Comparison of ENCODE assay signal across 21 mouse cellular contexts in the genomic region with DNA sequence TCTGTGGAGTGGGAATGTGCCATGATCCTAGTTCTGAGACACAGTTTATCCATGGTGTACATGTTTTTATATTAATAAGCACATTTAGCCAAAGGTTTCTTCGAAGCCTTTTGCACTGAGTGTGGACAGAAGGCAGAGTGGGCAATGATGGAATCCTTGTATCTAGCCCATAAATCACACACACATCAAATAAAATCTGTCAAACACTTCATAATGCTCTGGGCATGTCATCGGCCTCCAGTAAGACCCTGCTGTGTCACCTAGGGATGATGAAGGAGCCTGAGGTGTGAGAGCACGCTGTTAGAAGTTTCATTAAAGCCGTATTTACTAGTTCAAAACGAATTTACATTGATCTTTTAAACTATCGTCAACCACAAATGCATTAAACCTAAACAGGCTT.
DNase-seq lines count a peak whose midpoint lies in the region; ATAC-seq lines count a peak whose summit lies in the region.
"Had no signal": no experiment of that assay in that cellular context is flagged by ENCODE, and none has a peak within 500 bp of the region (broad histone marks: within the 10 kb centered on the region; RNA-seq: fewer than 3 reads in every experiment).

No protein-coding gene starts in this region.

- DNase-seq in embryonic facial prominence, embryonic 10.5 days (ENCODE audit: low spot score): no peak
- DNase-seq in kidney, adult 18-20 months: no peak
- peak; percentile 93 for DNase-seq in hindlimb bud, embryonic 11.5 days (ENCODE audit: extremely low spot score, low read depth, low spot score)
- peak; percentile 49 for DNase-seq in mesoderm, embryonic 11.5 days (ENCODE audit: low read depth, low spot score)
- DNase-seq in heart, postnatal 4 days: no peak
- DNase-seq: adrenal gland, postnatal 36 days; cerebellum, adult 11-12 months; cerebellum, postnatal 10 days; forebrain, postnatal 0 days; gastrocnemius, postnatal 36 days; heart, adult 2 months; heart, postnatal 14 days; kidney, adult 11 months; kidney, postnatal 36 days; lung, adult 18-20 months had no signal

- H3K9me3 ChIP-seq in embryonic facial prominence, embryonic 12.5 days: no peaks in the 10 kb centered on the region
- H3K9me3 ChIP-seq in embryonic facial prominence, embryonic 10.5 days: no peaks in the 10 kb centered on the region
- no peaks in the 10 kb centered on the region for H3K9me3 ChIP-seq in kidney, embryonic 16.5 days (ENCODE audit: low read length)
- H3K9me3 ChIP-seq: heart, embryonic 13.5 days; liver, embryonic 12.5 days had no signal

- H3K27me3 ChIP-seq in embryonic facial prominence, embryonic 12.5 days: peaks cover 8% of the 10 kb centered on the region; the same call in 1 of the 2 replicates
- peaks cover 17% of the 10 kb centered on the region for H3K27me3 ChIP-seq in embryonic facial prominence, embryonic 10.5 days (replicated peaks; ENCODE audit: low read depth, poor library complexity, severe bottlenecking)
- H3K27me3 ChIP-seq in kidney, embryonic 16.5 days (ENCODE audit: insufficient read depth, low read length): peaks cover 13% of the 10 kb centered on the region

- no peaks in the 10 kb centered on the region for H3K36me3 ChIP-seq in embryonic facial prominence, embryonic 12.5 days
- H3K36me3 ChIP-seq in embryonic facial prominence, embryonic 10.5 days (replicated peaks): no peaks in the 10 kb centered on the region
- H3K36me3 ChIP-seq in kidney, embryonic 16.5 days (ENCODE audit: insufficient read depth, low read length): no peaks in the 10 kb centered on the region
- H3K36me3 ChIP-seq: heart, embryonic 13.5 days; liver, embryonic 12.5 days had no signal

- H3K27ac ChIP-seq in embryonic facial prominence, embryonic 12.5 days: no peak overlapping the region
- no peak overlapping the region for H3K27ac ChIP-seq in embryonic facial prominence, embryonic 10.5 days (replicated peaks)
- H3K27ac ChIP-seq in kidney, embryonic 16.5 days (ENCODE audit: low read length): no peak overlapping the region
- H3K27ac ChIP-seq: heart, adult 2 months; heart, embryonic 13.5 days; hindbrain, embryonic 14.5 days; liver, embryonic 12.5 days had no signal

- H3K9ac ChIP-seq in embryonic facial prominence, embryonic 12.5 days: no peak overlapping the region
- H3K9ac ChIP-seq in kidney, embryonic 16.5 days (replicated peaks; ENCODE audit: low read length): no peak overlapping the region
- H3K9ac ChIP-seq: forebrain, postnatal 0 days; heart, embryonic 13.5 days; hindbrain, embryonic 14.5 days; liver, embryonic 12.5 days had no signal

- no peak for ATAC-seq in embryonic facial prominence, embryonic 12.5 days (ENCODE audit: insufficient number of reproducible peaks, insufficient read depth, low FRiP score, low TSS enrichment)
- ATAC-seq in kidney, embryonic 16.5 days (ENCODE audit: low FRiP score, low TSS enrichment): no peak
- ATAC-seq: CD4-positive, CD25-positive, alpha-beta regulatory T cell, adult 4 months; forebrain, postnatal 0 days; liver, embryonic 12.5 days had no signal

- WGBS in embryonic facial prominence, embryonic 12.5 days: 56% methylated on average over 6 of the region's 6 CpGs
- WGBS in embryonic facial prominence, embryonic 10.5 days: 70% methylated on average over 6 of the region's 6 CpGs
- WGBS in kidney, embryonic 16.5 days: 42% methylated on average over 6 of the region's 6 CpGs

- peaks cover 3% of the 10 kb centered on the region; the same call in 1 of the 2 replicates for H3K4me1 ChIP-seq in embryonic facial prominence, embryonic 12.5 days
- peaks cover 10% of the 10 kb centered on the region; the same call in 1 of the 2 replicates for H3K4me1 ChIP-seq in embryonic facial prominence, embryonic 10.5 days
- H3K4me1 ChIP-seq in kidney, embryonic 16.5 days (ENCODE audit: insufficient read depth, low read length): peaks cover 10% of the 10 kb centered on the region; the same call in 1 of the 2 replicates
- H3K4me1 ChIP-seq: heart, embryonic 13.5 days; liver, embryonic 12.5 days had no signal

- H3K4me2 ChIP-seq in embryonic facial prominence, embryonic 12.5 days (replicated peaks): peak overlapping the region; percentile 4; the same call in 1 of the 2 replicates
- peak overlapping the region; percentile 8; the same call in 1 of the 2 replicates for H3K4me2 ChIP-seq in kidney, embryonic 16.5 days (replicated peaks; ENCODE audit: low read depth, low read length)
- H3K4me2 ChIP-seq: heart, embryonic 13.5 days; liver, embryonic 12.5 days had no signal

- H3K4me3 ChIP-seq in embryonic facial prominence, embryonic 12.5 days: no peak overlapping the region
- no peak overlapping the region for H3K4me3 ChIP-seq in embryonic facial prominence, embryonic 10.5 days
- no peak overlapping the region for H3K4me3 ChIP-seq in kidney, embryonic 16.5 days (ENCODE audit: low read length)
- H3K4me3 ChIP-seq: heart, adult 2 months; heart, embryonic 13.5 days; liver, embryonic 12.5 days had no signal

Comparison
In these comparisons a context has a peak if more than half of its experiments do, and no peak if none do; other contexts are left out.
1. DNase-seq: peak in hindlimb bud, embryonic 11.5 days (single experiment) and mesoderm, embryonic 11.5 days (single experiment); none in embryonic facial prominence, embryonic 10.5 days (single experiment), kidney, adult 18-20 months (single experiment) and heart, postnatal 4 days (single experiment).